Mouse (Mus musculus): ENCODE results near the gene Cd247.

Cd247 gene

DNA sequence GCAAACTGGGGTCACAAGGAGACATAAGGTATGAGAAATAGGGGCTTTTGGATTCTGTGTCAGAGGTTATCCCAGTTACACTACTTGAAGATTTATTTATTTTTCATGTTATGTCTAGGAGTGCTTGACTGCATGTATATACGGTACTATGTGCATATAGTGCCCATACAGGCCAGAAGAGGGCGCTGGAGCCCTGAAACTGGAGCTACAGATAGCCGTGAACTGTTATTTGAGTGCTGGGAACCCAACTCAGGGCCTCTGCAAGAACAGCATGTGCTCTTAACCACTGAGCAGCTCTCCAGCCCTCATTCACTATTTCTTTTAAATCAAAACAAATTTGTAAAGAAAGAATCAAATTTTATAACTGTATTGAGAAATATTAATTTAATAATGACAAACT is 132.5 kb downstream of the Cd247 start:
- DNase-seq, result no peak

- no peak for DNase-seq
These were observed 134.0 kb downstream of the Cd247 start for GRCm38 (mm10) chr1:165922488-165922887.

GRCm38 (mm10) chr1:165925207-165925606 is 136.7 kb downstream of the Cd247 start:
- no peak for DNase-seq
